Mouse (Mus musculus): ENCODE results near the gene Rnf19b. TPM values are rescaled to one million over a fixed set of nuclear protein-coding genes. Genes with fewer than 3 reads are reported as not detected.

Gene Rnf19b
- total RNA-seq, 2 experiments from 2014 or later, result 24.5 to 44.3 TPM

Other genes starting within 250 kb of the Rnf19b start
- gene Trim62, start 174.7 kb upstream of the Rnf19b start, total RNA-seq (2015), result 0.62 and 0.66 TPM in 2 replicates
- 0.33 and 0.41 TPM in 2 replicates for gene Trim62, start 174.7 kb upstream of the Rnf19b start, total RNA-seq (2017)
- gene Azin2, start 95.8 kb upstream of the Rnf19b start, total RNA-seq (2015), result 0.91 and 1.7 TPM in 2 replicates
- 2.1 and 2.2 TPM in 2 replicates for gene Azin2, start 95.8 kb upstream of the Rnf19b start, total RNA-seq (2017)
- 97.7 and 107 TPM in 2 replicates for gene Ak2, start 66.3 kb upstream of the Rnf19b start, total RNA-seq (2015)
- gene Ak2, start 66.3 kb upstream of the Rnf19b start, total RNA-seq (2017), result 165 and 176 TPM in 2 replicates
- gene Tmem54, start 47.3 kb downstream of the Rnf19b start, total RNA-seq (2015), result 1.6 TPM in 1 of 2 replicates, not detected in the other
- gene Tmem54, start 47.3 kb downstream of the Rnf19b start, total RNA-seq (2017), result 0.12 TPM in 1 of 2 replicates, not detected in the other
- gene Hpca, start 63.8 kb downstream of the Rnf19b start, total RNA-seq (2015), result not detected in 2 replicates
- gene Hpca, start 63.8 kb downstream of the Rnf19b start, total RNA-seq (2017), result not detected in 2 replicates
- gene Fndc5, start 78.7 kb downstream of the Rnf19b start, total RNA-seq (2015), result not detected in 2 replicates
- gene Fndc5, start 78.7 kb downstream of the Rnf19b start, total RNA-seq (2017), result not detected in 2 replicates
- gene S100pbp, start 131.5 kb downstream of the Rnf19b start, total RNA-seq (2015), result 25.1 and 42.6 TPM in 2 replicates
- gene S100pbp, start 131.5 kb downstream of the Rnf19b start, total RNA-seq (2017), result 13.2 and 23.5 TPM in 2 replicates
- gene Yars, start 131.5 kb downstream of the Rnf19b start, total RNA-seq (2015), result 25.2 and 28.0 TPM in 2 replicates
- gene Yars, start 131.5 kb downstream of the Rnf19b start, total RNA-seq (2017), result 55.3 and 60.7 TPM in 2 replicates
- gene C77080, start 203.1 kb downstream of the Rnf19b start, total RNA-seq (2015), result 0.12 and 0.25 TPM in 2 replicates
- not detected in 2 replicates for gene C77080, start 203.1 kb downstream of the Rnf19b start, total RNA-seq (2017)
- gene Sync, start 229.3 kb downstream of the Rnf19b start, total RNA-seq (2015), result not detected in 2 replicates
- gene Sync, start 229.3 kb downstream of the Rnf19b start, total RNA-seq (2017), result 0.08 TPM in 1 of 2 replicates, not detected in the other